Mouse (Mus musculus) heart, embryonic 13.5 days (tissue): ENCODE data around the gene Cep290. TPM values are rescaled to one million over a fixed set of nuclear protein-coding genes. Genes with fewer than 3 reads are reported as not detected.

Source experiments
- ATAC-seq: fragments of 200-750 bp; cut with Nextera tagmentation; 2 replicates; pipeline ENCODE4 v1.8.0; 2017; ENCODE audit warnings: moderate TSS enrichment; ENCODE audit not compliant: insufficient number of reproducible peaks, low FRiP score, low TSS enrichment; ENCODE audit errors: extremely low read depth
- H3K27ac ChIP-seq: fragments of 300-500 bp; sonication (generic); replicated peaks from 2 replicates; pipeline ENCODE4 v1.5.1; 2015; ENCODE audit warnings: moderate library complexity, mild to moderate bottlenecking, inconsistent platforms
- H3K27me3 ChIP-seq: fragments of 300-500 bp; sonication (generic); replicated peaks from 2 replicates; pipeline ENCODE4 v1.6.1; 2015; ENCODE audit warnings: mild to moderate bottlenecking, inconsistent platforms
- H3K36me3 ChIP-seq: fragments of 300-500 bp; sonication (generic); 2 replicates; pipeline ENCODE4 v1.6.1; 2015; ENCODE audit warnings: mild to moderate bottlenecking, inconsistent platforms
- H3K4me1 ChIP-seq: fragments of 300-500 bp; sonication (generic); 2 replicates; pipeline ENCODE4 v1.6.1; 2015; ENCODE audit warnings: inconsistent platforms
- H3K4me2 ChIP-seq: fragments of 300-500 bp; sonication (generic); 2 replicates; pipeline ENCODE4 v1.6.1; 2015; ENCODE audit warnings: inconsistent platforms, mild to moderate bottlenecking, moderate library complexity
- H3K4me3 ChIP-seq: fragments of 300-500 bp; sonication (generic); 2 replicates; pipeline ENCODE4 v1.5.1; 2015; ENCODE audit warnings: moderate library complexity, mild to moderate bottlenecking, inconsistent platforms
- H3K9ac ChIP-seq: fragments of 300-500 bp; sonication (generic); 2 replicates; pipeline ENCODE4 v1.6.1; 2015; ENCODE audit warnings: inconsistent platforms, mild to moderate bottlenecking, moderate library complexity
- H3K9me3 ChIP-seq: fragments of 300-500 bp; sonication (generic); 2 replicates; pipeline ENCODE4 v1.6.1; 2016; ENCODE audit warnings: inconsistent platforms
- WGBS: fragments of 180-500 bp; shearing (Covaris S2); methylation state at CpG from one replicate; pipeline ENCODE4 v1.1.7; 2015; ENCODE audit warnings: mixed read lengths; 5-methylcytosine and 5-hydroxymethylcytosine counted together
- polyA plus RNA-seq: library from polyadenylated mRNA; unstranded; fragments of >200 nt; fragmentation: Nextera tagmentation; extraction: Ambion mirVana; gene quantifications from 2 replicates; pipeline ENCODE4 v1.2.1, GENCODE M21; 2015

Gene Cep290
- polyA plus RNA-seq, 1 experiment from 2014 or later = 2.3 TPM

DNA sequence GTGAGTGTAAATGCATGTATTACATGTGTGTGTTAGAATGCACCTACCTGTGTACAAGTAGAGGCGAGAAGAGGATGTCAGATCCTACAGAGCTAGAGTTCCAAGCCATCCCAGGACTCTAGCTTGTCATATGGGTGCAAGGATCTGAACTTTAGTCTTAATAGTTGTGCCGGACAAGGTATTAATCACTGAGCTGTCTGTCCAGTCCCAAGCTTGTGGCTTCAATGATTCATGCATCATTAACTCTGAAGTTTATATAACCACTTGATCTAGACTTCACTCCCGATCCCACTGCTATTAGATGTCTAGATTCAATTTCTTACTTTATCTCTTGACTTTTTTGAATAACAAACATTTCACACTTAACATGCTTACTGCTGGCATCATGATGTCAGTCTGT lies 111.0 kb downstream of the Cep290 start:
- ATAC-seq = no peak
- H3K4me1 ChIP-seq = no peaks in the 10 kb centered on the region
- H3K4me3 ChIP-seq = no peak overlapping the region
- 72% methylated on average over 3 of the region's 3 CpGs for WGBS
- no peaks in the 10 kb centered on the region for H3K36me3 ChIP-seq
- no peaks in the 10 kb centered on the region for H3K27me3 ChIP-seq
- no peaks in the 10 kb centered on the region for H3K9me3 ChIP-seq
- H3K9ac ChIP-seq = no peak overlapping the region
- H3K4me2 ChIP-seq = no peak overlapping the region
- no peak overlapping the region for H3K27ac ChIP-seq

DNA sequence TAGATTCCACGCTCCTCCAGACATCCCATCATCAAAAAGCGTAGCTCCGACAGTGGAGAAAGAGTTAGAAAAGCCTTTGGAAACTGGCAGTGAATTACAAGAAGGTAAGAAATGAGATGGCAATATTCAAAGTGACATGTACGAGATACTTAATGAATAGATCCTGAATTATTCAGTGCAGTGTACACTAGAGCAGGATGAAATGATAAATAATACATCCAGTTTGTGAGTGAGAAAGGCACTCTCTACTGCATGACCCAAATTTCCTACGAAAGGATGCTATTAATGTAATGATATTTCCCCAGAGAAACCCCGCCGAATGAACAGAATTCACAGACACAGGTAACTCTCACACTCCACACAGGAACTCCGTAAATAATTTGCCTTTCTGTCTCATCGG lies 116.2 kb downstream of the Cep290 start:
- no peaks in the 10 kb centered on the region for H3K27me3 ChIP-seq
- H3K9me3 ChIP-seq = no peaks in the 10 kb centered on the region
- no peak for ATAC-seq
- 79% methylated on average over 9 of the region's 9 CpGs for WGBS
- H3K4me1 ChIP-seq = no peaks in the 10 kb centered on the region
- H3K36me3 ChIP-seq = no peaks in the 10 kb centered on the region
- no peak overlapping the region for H3K9ac ChIP-seq
- H3K4me3 ChIP-seq = no peak overlapping the region
- no peak overlapping the region for H3K27ac ChIP-seq
- no peak overlapping the region for H3K4me2 ChIP-seq

DNA sequence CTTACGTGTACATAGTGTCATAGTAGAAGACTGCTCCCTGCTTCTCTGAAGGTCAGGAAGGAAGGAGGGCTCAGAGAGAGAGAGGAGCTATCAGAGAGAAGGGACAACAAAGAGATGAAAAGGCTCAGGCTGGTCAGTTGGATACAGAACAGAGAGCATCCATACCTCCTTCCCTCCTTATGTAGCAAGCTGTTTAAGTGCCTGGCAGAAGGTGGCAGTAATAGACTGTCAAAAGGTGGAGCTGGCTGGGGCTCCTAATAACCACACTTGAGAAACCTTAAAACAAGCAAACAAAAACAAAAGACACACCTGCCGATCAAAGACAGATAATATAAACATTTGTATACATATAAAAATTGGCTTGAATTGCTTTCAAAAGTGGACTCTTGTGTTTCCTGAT lies 116.9 kb downstream of the Cep290 start:
- WGBS = 63% methylated on average over 2 of the region's 2 CpGs
- H3K4me1 ChIP-seq = no peaks in the 10 kb centered on the region
- no peak for ATAC-seq

DNA sequence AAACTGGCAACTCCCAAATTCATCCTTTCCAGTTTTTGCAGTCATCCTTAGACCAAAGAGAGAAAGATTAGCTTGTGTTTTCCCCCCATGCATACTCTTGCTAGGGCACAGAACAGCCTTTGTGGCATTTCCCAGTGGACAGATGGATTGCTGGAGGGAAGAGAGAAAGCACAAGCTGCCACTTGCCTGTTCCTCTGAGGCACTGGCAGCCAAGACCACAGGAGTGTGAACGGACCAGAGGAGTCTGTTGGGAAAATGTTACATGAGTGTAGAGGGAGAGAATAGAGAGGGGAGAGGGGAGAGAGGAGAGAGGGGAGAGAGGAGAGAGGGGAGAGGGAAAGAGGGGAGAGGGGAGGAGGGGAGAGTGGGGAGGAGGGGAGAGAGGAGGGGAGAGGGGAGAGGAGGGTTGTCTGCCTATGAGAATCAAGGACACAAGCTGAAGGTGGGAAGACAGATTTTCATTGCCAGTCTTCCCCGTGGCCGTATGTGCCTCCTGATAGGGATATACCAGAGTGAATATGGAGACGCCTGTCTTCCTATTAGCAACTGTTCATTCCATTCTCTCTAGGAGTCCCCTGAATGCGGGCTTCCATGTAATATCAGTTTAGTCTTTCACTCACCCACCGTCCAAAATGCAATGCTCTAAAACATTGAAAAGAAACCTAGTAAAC lies 130.0 kb downstream of the Cep290 start:
- Histone ChIP-seq H3K36me3 (no peaks in the 10 kb centered on the region), H3K4me3 (no peak overlapping the region), H3K4me1 (no peaks in the 10 kb centered on the region), H3K4me2 (no peak overlapping the region), H3K27me3 (no peaks in the 10 kb centered on the region), H3K9me3 (no peaks in the 10 kb centered on the region), H3K27ac (no peak overlapping the region), H3K9ac (no peak overlapping the region)
- no peak for ATAC-seq
- WGBS = 68% methylated on average over 6 of the region's 6 CpGs

More for the DNA sequence above, 116.9 kb downstream of the Cep290 start:
- H3K27ac ChIP-seq = no peak overlapping the region
- H3K9me3 ChIP-seq = no peaks in the 10 kb centered on the region
- no peaks in the 10 kb centered on the region for H3K36me3 ChIP-seq
- no peak overlapping the region for H3K4me2 ChIP-seq
- no peaks in the 10 kb centered on the region for H3K27me3 ChIP-seq
- no peak overlapping the region for H3K9ac ChIP-seq
- H3K4me3 ChIP-seq = no peak overlapping the region

DNA sequence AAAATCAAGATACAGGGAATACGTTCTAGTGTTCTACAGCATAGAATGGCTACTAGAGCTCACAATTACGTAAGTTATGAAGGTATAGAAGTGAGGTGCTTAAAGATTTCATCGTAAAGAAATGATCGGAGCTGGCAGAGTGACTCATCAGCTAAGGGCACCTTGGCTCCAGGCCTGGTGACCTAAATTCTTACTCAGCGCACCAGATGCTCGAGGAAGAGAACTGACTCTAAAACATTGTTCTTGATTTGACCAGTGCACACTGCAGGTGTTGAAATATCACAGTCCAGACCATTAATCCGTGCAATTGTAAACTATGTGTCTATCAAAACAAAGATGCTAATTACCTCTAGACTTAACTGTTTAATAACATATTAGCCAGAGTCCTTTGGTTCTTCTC lies 132.1 kb downstream of the Cep290 start:
- ATAC-seq = no peak
- no peak overlapping the region for H3K9ac ChIP-seq
- H3K4me3 ChIP-seq = no peak overlapping the region
- H3K27ac ChIP-seq = no peak overlapping the region
- no peaks in the 10 kb centered on the region for H3K36me3 ChIP-seq
- no peaks in the 10 kb centered on the region for H3K9me3 ChIP-seq
- WGBS = 80% methylated on average over 7 of the region's 7 CpGs
- no peaks in the 10 kb centered on the region for H3K27me3 ChIP-seq
- H3K4me2 ChIP-seq = no peak overlapping the region
- H3K4me1 ChIP-seq = no peaks in the 10 kb centered on the region

DNA sequence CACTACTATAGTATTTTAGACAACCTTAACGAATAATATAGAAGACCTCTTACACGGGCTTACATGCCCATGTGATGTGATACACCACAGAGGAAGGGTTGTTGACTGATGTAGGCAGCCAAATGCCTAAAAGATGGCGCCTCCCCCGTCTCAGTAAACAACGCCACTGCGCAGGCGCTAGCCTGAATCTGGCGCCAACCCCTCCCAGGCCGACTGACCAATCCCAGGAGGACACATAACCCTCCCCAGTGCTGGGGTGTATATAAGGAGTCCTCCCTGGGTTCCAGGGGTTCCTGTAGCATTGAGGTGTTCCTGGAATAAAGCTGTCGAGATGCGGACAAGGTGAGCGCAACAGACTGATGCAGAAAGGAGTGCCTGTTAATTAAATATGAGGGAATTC lies 132.7 kb downstream of the Cep290 start:
- Histone ChIP-seq H3K4me2 (no peak overlapping the region), H3K27me3 (no peaks in the 10 kb centered on the region), H3K36me3 (no peaks in the 10 kb centered on the region), H3K9ac (no peak overlapping the region), H3K27ac (no peak overlapping the region), H3K4me3 (no peak overlapping the region), H3K9me3 (no peaks in the 10 kb centered on the region), H3K4me1 (no peaks in the 10 kb centered on the region)
- ATAC-seq = no peak
- 84% methylated on average over 12 of the region's 12 CpGs for WGBS

DNA sequence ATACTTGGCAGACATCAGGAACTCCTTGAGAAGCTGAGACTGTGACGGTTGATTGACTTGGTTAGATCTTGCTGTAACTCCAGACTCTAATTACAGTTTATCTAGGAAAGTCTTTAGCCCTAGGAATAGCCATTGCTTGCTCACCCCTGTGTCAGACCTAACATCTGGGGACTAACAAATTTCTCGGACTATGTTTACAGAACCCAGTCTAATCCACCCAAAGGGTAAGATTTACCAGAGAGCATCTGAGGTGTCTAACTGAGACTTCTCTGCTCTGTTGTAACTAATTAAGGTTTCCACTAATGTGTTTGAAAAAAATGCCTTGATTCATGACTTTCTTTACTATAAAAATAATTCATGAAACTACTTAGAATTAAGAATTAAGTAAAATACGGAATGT lies 135.1 kb downstream of the Cep290 start:
- Histone ChIP-seq H3K27ac (no peak overlapping the region), H3K4me2 (no peak overlapping the region), H3K27me3 (no peaks in the 10 kb centered on the region), H3K9me3 (no peaks in the 10 kb centered on the region), H3K4me1 (no peaks in the 10 kb centered on the region), H3K36me3 (no peaks in the 10 kb centered on the region), H3K9ac (no peak overlapping the region), H3K4me3 (no peak overlapping the region)
- no peak for ATAC-seq
- 61% methylated on average over 3 of the region's 3 CpGs for WGBS

Other genes starting within 250 kb of the Cep290 start
- not detected in 2 replicates for gene Gm4301, start 151.9 kb upstream of the Cep290 start, polyA plus RNA-seq
- gene Gm4302, start 146.7 kb upstream of the Cep290 start, polyA plus RNA-seq = not detected in 2 replicates
- gene Gm4303, start 141.6 kb upstream of the Cep290 start, polyA plus RNA-seq = not detected in 2 replicates
- not detected in 2 replicates for gene Gm4305, start 136.5 kb upstream of the Cep290 start, polyA plus RNA-seq
- gene Gm4307, start 126.2 kb upstream of the Cep290 start, polyA plus RNA-seq = not detected in 2 replicates
- not detected in 2 replicates for gene Gm4312, start 105.0 kb upstream of the Cep290 start, polyA plus RNA-seq
- gene Tmtc3, start 208 bp upstream of the Cep290 start, polyA plus RNA-seq = 15.3 and 15.7 TPM in 2 replicates
- gene 4930430F08Rik, start 102.9 kb downstream of the Cep290 start, polyA plus RNA-seq = 6.6 and 8.7 TPM in 2 replicates
- not detected in 2 replicates for gene 1700017N19Rik, start 102.9 kb downstream of the Cep290 start, polyA plus RNA-seq